Mouse (Mus musculus) lung, postnatal 4 days (tissue): ENCODE data around the gene Ctsa.
A peak's percentile ranks its signal among the peaks of the same experiment; 100 is the strongest.
"Not testable (repeated sequence)": the region's sequence is repeated elsewhere in the genome, so short reads cannot be mapped to it uniquely, and the experiment has no call there.

Experiments
- DNase-seq, 2 experiments: peaks; one replicate each; pipeline ENCODE4 v3.0.0; 2021

Gene Ctsa

GRCm38 (mm10) chr2:164805332-164805718 is 27.3 kb upstream of the Ctsa start:
- no peak for DNase-seq

GRCm38 (mm10) chr2:164806614-164807013 is 26.1 kb upstream of the Ctsa start:
- DNase-seq = no peak

- no peak for DNase-seq
These were observed 19.1 kb upstream of the Ctsa start for GRCm38 (mm10) chr2:164813557-164813956.

GRCm38 (mm10) chr2:164815348-164815747 is 17.3 kb upstream of the Ctsa start:
- DNase-seq = no peak

- DNase-seq = no peak
These were observed 16.9 kb upstream of the Ctsa start for GRCm38 (mm10) chr2:164815821-164816220.

- no peak for DNase-seq
These were observed 15.5 kb upstream of the Ctsa start for GRCm38 (mm10) chr2:164817206-164817605.

- DNase-seq = peak in 1 of 2 experiments; percentile 17
These were observed 15.0 kb upstream of the Ctsa start for GRCm38 (mm10) chr2:164817703-164818102.

GRCm38 (mm10) chr2:164821060-164821459 is 11.6 kb upstream of the Ctsa start:
- DNase-seq = no peak

- peak; percentile 99 to 100 for DNase-seq
These were observed 10.0 kb upstream of the Ctsa start, which contains the start of gene Zswim1 for GRCm38 (mm10) chr2:164822636-164823165. Gene Zswim1 (plus strand): TSS chr2:164822686.

GRCm38 (mm10) chr2:164823181-164823585 is 9.5 kb upstream of the Ctsa start:
- DNase-seq = peak in 1 of 2 experiments; percentile 30

- no peak for DNase-seq
These were observed 8.7 kb upstream of the Ctsa start for GRCm38 (mm10) chr2:164823969-164824368.

GRCm38 (mm10) chr2:164825521-164825920 is 7.2 kb upstream of the Ctsa start:
- no peak for DNase-seq

- DNase-seq = no peak
These were observed 5.4 kb upstream of the Ctsa start for GRCm38 (mm10) chr2:164827146-164827850.

- no peak for DNase-seq
These were observed 4.2 kb upstream of the Ctsa start, which contains the start of gene Spata25 for GRCm38 (mm10) chr2:164828437-164828836. Gene Spata25 (minus strand): TSS chr2:164828537.

- DNase-seq = no peak
These were observed 3.6 kb upstream of the Ctsa start for GRCm38 (mm10) chr2:164829090-164829489.

- DNase-seq = no peak
These were observed 1.6 kb upstream of the Ctsa start for GRCm38 (mm10) chr2:164831029-164831428.

- DNase-seq = no peak
These were observed 483 bp upstream of the Ctsa start for GRCm38 (mm10) chr2:164832032-164832747.

- peak; percentile 92 to 93 for DNase-seq
These were observed 764 bp downstream of the Ctsa start, which contains the start of gene Neurl2 for GRCm38 (mm10) chr2:164833314-164833959. Gene Neurl2 (minus strand): TSS chr2:164833456.

GRCm38 (mm10) chr2:164834531-164834930 is 1.9 kb downstream of the Ctsa start:
- peak in 1 of 2 experiments; percentile 26 for DNase-seq

- DNase-seq = peak in 1 of 2 experiments; percentile 20
These were observed 2.5 kb downstream of the Ctsa start for GRCm38 (mm10) chr2:164835164-164835563.

- no peak for DNase-seq
These were observed 13.1 kb downstream of the Ctsa start for GRCm38 (mm10) chr2:164845782-164846181.

- no peak for DNase-seq
These were observed 17.4 kb downstream of the Ctsa start for GRCm38 (mm10) chr2:164850061-164850460.

- not testable (repeated sequence) for DNase-seq
These were observed 22.9 kb downstream of the Ctsa start for GRCm38 (mm10) chr2:164855572-164855971.
